Mouse (Mus musculus) heart, postnatal 0 days (tissue): ENCODE data around the gene Fubp1.

Experiments
- CTCF ChIP-seq: IDR thresholded peaks from 2 replicates; pipeline ENCODE4 v1.5.1; 2016; ENCODE audit warnings: antibody characterized with exemption, control low read depth, low read depth
- EP300 ChIP-seq: IDR thresholded peaks from 2 replicates; pipeline ENCODE4 v1.6.1; 2016; ENCODE audit warnings: antibody characterized with exemption, low read depth

DNA sequence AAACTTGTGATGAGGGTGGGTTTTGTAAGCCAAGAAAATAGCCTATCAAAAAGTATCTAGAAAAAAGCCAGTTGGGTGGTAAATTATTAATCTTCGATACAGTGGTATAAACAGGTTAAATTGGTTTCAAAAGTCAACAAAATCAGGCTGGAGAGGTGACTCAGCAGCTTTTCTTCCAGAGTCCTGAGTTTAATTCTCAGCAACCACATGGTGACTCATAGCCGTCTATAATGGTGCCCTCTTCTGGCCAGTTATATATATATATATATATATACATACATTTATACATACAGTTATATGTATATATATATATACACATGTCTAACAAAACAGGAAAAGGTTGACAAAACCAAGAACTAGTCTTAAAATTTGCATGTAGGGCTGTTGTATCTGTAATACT, 28.6 kb downstream of the Fubp1 start:
- TF ChIP-seq EP300 = no peak
- no peak for TF ChIP-seq CTCF
